Mouse (Mus musculus) neural tube, embryonic 15.5 days (tissue): Measurements from ENCODE around the gene Pip5k1b. TPM values are rescaled to one million over a fixed set of nuclear protein-coding genes. Genes with fewer than 3 reads are reported as not detected.

Source experiments
- ATAC-seq: fragments of 200-750 bp; cut with Nextera tagmentation; 2 replicates; pipeline ENCODE4 v1.8.0; 2017; ENCODE audit warnings: mild to moderate bottlenecking, moderate TSS enrichment, moderate library complexity; ENCODE audit not compliant: low FRiP score
- H3K27ac ChIP-seq: fragments of 300-500 bp; sonication (generic); replicated peaks from 2 replicates; pipeline ENCODE4 v1.5.1; 2015; ENCODE audit warnings: mild to moderate bottlenecking, inconsistent platforms
- H3K27me3 ChIP-seq: fragments of 300-500 bp; sonication (generic); replicated peaks from 2 replicates; pipeline ENCODE4 v1.6.1; 2015; ENCODE audit warnings: inconsistent platforms
- H3K36me3 ChIP-seq: fragments of 300-500 bp; sonication (generic); 2 replicates; pipeline ENCODE4 v1.6.1; 2015; ENCODE audit warnings: inconsistent platforms
- H3K4me1 ChIP-seq: fragments of 300-500 bp; sonication (generic); 2 replicates; pipeline ENCODE4 v1.6.1; 2015; ENCODE audit warnings: inconsistent platforms
- H3K4me2 ChIP-seq: fragments of 300-500 bp; sonication (generic); 2 replicates; pipeline ENCODE4 v1.6.1; 2015; ENCODE audit warnings: inconsistent platforms, mild to moderate bottlenecking, moderate library complexity
- H3K4me3 ChIP-seq: fragments of 300-500 bp; sonication (generic); replicated peaks from 2 replicates; pipeline ENCODE4 v1.5.1; 2015; ENCODE audit warnings: mild to moderate bottlenecking, inconsistent platforms
- H3K9ac ChIP-seq: fragments of 300-500 bp; sonication (generic); replicated peaks from 2 replicates; pipeline ENCODE4 v1.6.1; 2015; ENCODE audit warnings: mild to moderate bottlenecking, inconsistent platforms
- H3K9me3 ChIP-seq: fragments of 300-500 bp; sonication (generic); replicated peaks from 2 replicates; pipeline ENCODE4 v1.6.1; 2016; ENCODE audit warnings: inconsistent platforms
- WGBS: fragments of 180-500 bp; shearing (Covaris S2); methylation state at CpG from one replicate; pipeline ENCODE4 v1.1.7; 2015; ENCODE audit warnings: mixed read lengths; 5-methylcytosine and 5-hydroxymethylcytosine counted together
- polyA plus RNA-seq: library from polyadenylated mRNA; unstranded; fragments of >200 nt; fragmentation: Nextera tagmentation; extraction: Ambion mirVana; gene quantifications from 2 replicates; pipeline ENCODE4 v1.2.1, GENCODE M21; 2015

The Pip5k1b gene
- polyA plus RNA-seq, 1 experiment from 2014 or later: 1.6 TPM

- Histone ChIP-seq H3K4me2 (no peak overlapping the region), H3K27ac (no peak overlapping the region), H3K36me3 (no peaks in the 10 kb centered on the region), H3K27me3 (no peaks in the 10 kb centered on the region), H3K9ac (no peak overlapping the region), H3K9me3 (no peaks in the 10 kb centered on the region), H3K4me3 (no peak overlapping the region), H3K4me1 (no peaks in the 10 kb centered on the region)
- 82% methylated on average over 5 of the region's 5 CpGs for WGBS
- ATAC-seq: no peak
Observed at GRCm38 (mm10) chr19:24490275-24490674, 65.4 kb downstream of the Pip5k1b start.

GRCm38 (mm10) chr19:24486433-24487296 lies 69.0 kb downstream of the Pip5k1b start:
- Histone ChIP-seq H3K9ac (no peak overlapping the region), H3K27ac (no peak overlapping the region), H3K4me1 (no peaks in the 10 kb centered on the region), H3K27me3 (no peaks in the 10 kb centered on the region), H3K36me3 (no peaks in the 10 kb centered on the region), H3K9me3 (no peaks in the 10 kb centered on the region), H3K4me2 (no peak overlapping the region), H3K4me3 (no peak overlapping the region)
- no peak for ATAC-seq
- WGBS: 80% methylated on average over 8 of the region's 8 CpGs

GRCm38 (mm10) chr19:24484612-24485194 lies 71.0 kb downstream of the Pip5k1b start:
- Histone ChIP-seq H3K4me1 (no peaks in the 10 kb centered on the region), H3K9ac (no peak overlapping the region), H3K4me2 (no peak overlapping the region), H3K9me3 (no peaks in the 10 kb centered on the region), H3K4me3 (no peak overlapping the region), H3K27me3 (no peaks in the 10 kb centered on the region), H3K36me3 (no peaks in the 10 kb centered on the region), H3K27ac (no peak overlapping the region)
- no peak for ATAC-seq
- WGBS: 73% methylated on average over 3 of the region's 4 CpGs

- no peak overlapping the region for H3K4me2 ChIP-seq
- no peak overlapping the region for H3K4me3 ChIP-seq
- ATAC-seq: no peak
- 56% methylated on average over 2 of the region's 2 CpGs for WGBS
- H3K27ac ChIP-seq: no peak overlapping the region
- peaks cover 12% of the 10 kb centered on the region for H3K4me1 ChIP-seq
- no peaks in the 10 kb centered on the region for H3K36me3 ChIP-seq
- no peaks in the 10 kb centered on the region for H3K27me3 ChIP-seq
- no peak overlapping the region for H3K9ac ChIP-seq
- H3K9me3 ChIP-seq: no peaks in the 10 kb centered on the region
Observed at GRCm38 (mm10) chr19:24480916-24481315, 74.8 kb downstream of the Pip5k1b start.

- Histone ChIP-seq H3K27me3 (no peaks in the 10 kb centered on the region), H3K27ac (peak within 1 kb of the TSS; percentile 97), H3K4me3 (peak within 1 kb of the TSS; percentile 89), H3K36me3 (no peaks in the 10 kb centered on the region), H3K4me1 (peaks cover 19% of the 10 kb centered on the region), H3K4me2 (peak within 1 kb of the TSS; percentile 90), H3K9me3 (no peaks in the 10 kb centered on the region), H3K9ac (peak within 1 kb of the TSS; percentile 95)
- peak; percentile 98 for ATAC-seq
- under 1% methylated on average over 64 of the region's 92 CpGs for WGBS
Observed at GRCm38 (mm10) chr19:24476929-24477882, 78.5 kb downstream of the Pip5k1b start, which contains the start of gene Fam122a. Gene Fam122a, minus strand, starts transcription at chr19:24477356.

GRCm38 (mm10) chr19:24476461-24476860 lies 79.2 kb downstream of the Pip5k1b start:
- no peaks in the 10 kb centered on the region for H3K9me3 ChIP-seq
- peak overlapping the region; percentile 90 for H3K4me2 ChIP-seq
- WGBS: 0% methylated on average over 11 of the region's 11 CpGs
- no peaks in the 10 kb centered on the region for H3K27me3 ChIP-seq
- peak overlapping the region; percentile 97 for H3K27ac ChIP-seq
- peak overlapping the region; percentile 95 for H3K9ac ChIP-seq
- H3K4me1 ChIP-seq: peaks cover 19% of the 10 kb centered on the region
- H3K4me3 ChIP-seq: peak overlapping the region; percentile 89
- ATAC-seq: peak; percentile 19; the same call in 1 of the 2 replicates
- no peaks in the 10 kb centered on the region for H3K36me3 ChIP-seq

- no peak for ATAC-seq
- no peaks in the 10 kb centered on the region for H3K9me3 ChIP-seq
- no peak overlapping the region for H3K27ac ChIP-seq
- no peaks in the 10 kb centered on the region for H3K27me3 ChIP-seq
- WGBS: 83% methylated on average over 6 of the region's 6 CpGs
- no peaks in the 10 kb centered on the region for H3K36me3 ChIP-seq
- H3K4me3 ChIP-seq: no peak overlapping the region
- no peak overlapping the region for H3K9ac ChIP-seq
- H3K4me2 ChIP-seq: peak overlapping the region; percentile 90
- H3K4me1 ChIP-seq: peaks cover 19% of the 10 kb centered on the region
Observed at GRCm38 (mm10) chr19:24475281-24475680, 80.4 kb downstream of the Pip5k1b start.

GRCm38 (mm10) chr19:24472512-24472911 lies 83.2 kb downstream of the Pip5k1b start:
- Histone ChIP-seq H3K4me1 (peaks cover 12% of the 10 kb centered on the region), H3K9ac (no peak overlapping the region), H3K27ac (no peak overlapping the region), H3K4me2 (no peak overlapping the region), H3K36me3 (no peaks in the 10 kb centered on the region), H3K27me3 (no peaks in the 10 kb centered on the region), H3K4me3 (no peak overlapping the region), H3K9me3 (no peaks in the 10 kb centered on the region)
- ATAC-seq: no peak
- WGBS: 91% methylated on average over 5 of the region's 5 CpGs

GRCm38 (mm10) chr19:24471538-24471937 lies 84.1 kb downstream of the Pip5k1b start:
- Histone ChIP-seq H3K4me3 (no peak overlapping the region), H3K27me3 (no peaks in the 10 kb centered on the region), H3K36me3 (no peaks in the 10 kb centered on the region), H3K9me3 (no peaks in the 10 kb centered on the region), H3K4me1 (peaks cover 12% of the 10 kb centered on the region), H3K27ac (no peak overlapping the region), H3K4me2 (no peak overlapping the region), H3K9ac (no peak overlapping the region)
- WGBS: 90% methylated on average over 6 of the region's 6 CpGs
- ATAC-seq: no peak

- no peak for ATAC-seq
- Histone ChIP-seq H3K4me3 (no peak overlapping the region), H3K36me3 (no peaks in the 10 kb centered on the region), H3K4me1 (no peaks in the 10 kb centered on the region), H3K9me3 (no peaks in the 10 kb centered on the region), H3K4me2 (no peak overlapping the region), H3K27ac (no peak overlapping the region), H3K9ac (no peak overlapping the region), H3K27me3 (no peaks in the 10 kb centered on the region)
- WGBS: 71% methylated on average over 4 of the region's 4 CpGs
Observed at GRCm38 (mm10) chr19:24469216-24469615, 86.5 kb downstream of the Pip5k1b start.

GRCm38 (mm10) chr19:24468616-24469015 lies 87.1 kb downstream of the Pip5k1b start:
- H3K27ac ChIP-seq: no peak overlapping the region
- no peaks in the 10 kb centered on the region for H3K4me1 ChIP-seq
- WGBS: 68% methylated on average over 3 of the region's 3 CpGs
- H3K4me3 ChIP-seq: no peak overlapping the region
- H3K4me2 ChIP-seq: no peak overlapping the region
- ATAC-seq: no peak
- no peak overlapping the region for H3K9ac ChIP-seq
- H3K27me3 ChIP-seq: no peaks in the 10 kb centered on the region
- H3K36me3 ChIP-seq: no peaks in the 10 kb centered on the region
- no peaks in the 10 kb centered on the region for H3K9me3 ChIP-seq
